Mouse (Mus musculus) midbrain, embryonic 14.5 days (tissue): ENCODE data around the gene Cd247. TPM values are rescaled to one million over a fixed set of nuclear protein-coding genes. Genes with fewer than 3 reads are reported as not detected.

ENCODE experiments used
- ATAC-seq: fragments of 200-750 bp; cut with Nextera tagmentation; 2 replicates; pipeline ENCODE4 v1.8.0; 2017; ENCODE audit warnings: moderate number of reproducible peaks, moderate library complexity; ENCODE audit not compliant: low FRiP score, low TSS enrichment
- DNase-seq: peaks from one replicate; pipeline ENCODE4 v3.0.0-alpha.2; 2015
- H3K27ac ChIP-seq: fragments of 300-500 bp; sonication (generic); replicated peaks from 2 replicates; pipeline ENCODE4 v1.5.1; 2014; ENCODE audit warnings: mild to moderate bottlenecking, low read depth, low read length, moderate library complexity
- H3K27me3 ChIP-seq: fragments of 300-500 bp; sonication (generic); 2 replicates; pipeline ENCODE4 v1.6.1; 2014; ENCODE audit warnings: low read length, control low read depth, mixed read lengths; ENCODE audit not compliant: control insufficient read depth, insufficient read depth
- H3K36me3 ChIP-seq: fragments of 300-500 bp; sonication (generic); 2 replicates; pipeline ENCODE4 v1.6.1; 2014; ENCODE audit warnings: low read length, control low read depth; ENCODE audit not compliant: control insufficient read depth, insufficient read depth
- H3K4me1 ChIP-seq: fragments of 300-500 bp; sonication (generic); 2 replicates; pipeline ENCODE4 v1.6.1; 2014; ENCODE audit warnings: mild to moderate bottlenecking, antibody characterized with exemption, low read length, control low read depth; ENCODE audit not compliant: control insufficient read depth, insufficient read depth
- H3K4me2 ChIP-seq: fragments of 300-500 bp; sonication (generic); 2 replicates; pipeline ENCODE4 v1.6.1; 2014; ENCODE audit warnings: mild to moderate bottlenecking, low read length, moderate library complexity
- H3K4me3 ChIP-seq: fragments of 300-500 bp; sonication (generic); replicated peaks from 2 replicates; pipeline ENCODE4 v1.5.1; 2014; ENCODE audit warnings: low read depth, low read length
- H3K9ac ChIP-seq: fragments of 300-500 bp; sonication (generic); replicated peaks from 2 replicates; pipeline ENCODE4 v1.6.1; 2014; ENCODE audit warnings: mild to moderate bottlenecking, low read length, moderate library complexity
- H3K9me3 ChIP-seq: fragments of 300-500 bp; sonication (generic); 2 replicates; pipeline ENCODE4 v1.6.1; 2016; ENCODE audit warnings: low read length, control low read depth, mixed read lengths; ENCODE audit not compliant: control insufficient read depth
- WGBS: fragments of 180-500 bp; shearing (Covaris S2); extraction: QIAGEN DNeasy Blood & Tissue Kit; methylation state at CpG from one replicate; pipeline ENCODE4 v1.1.7; 2014; 5-methylcytosine and 5-hydroxymethylcytosine counted together
- polyA plus RNA-seq: library from polyadenylated mRNA; unstranded; fragments of >200 nt; fragmentation: Nextera tagmentation; extraction: Ambion mirVana; gene quantifications from 2 replicates; pipeline ENCODE4 v1.2.1, GENCODE M21; 2014

Cd247 gene
- polyA plus RNA-seq, 1 experiment from 2014 or later: 2.1 TPM

DNA sequence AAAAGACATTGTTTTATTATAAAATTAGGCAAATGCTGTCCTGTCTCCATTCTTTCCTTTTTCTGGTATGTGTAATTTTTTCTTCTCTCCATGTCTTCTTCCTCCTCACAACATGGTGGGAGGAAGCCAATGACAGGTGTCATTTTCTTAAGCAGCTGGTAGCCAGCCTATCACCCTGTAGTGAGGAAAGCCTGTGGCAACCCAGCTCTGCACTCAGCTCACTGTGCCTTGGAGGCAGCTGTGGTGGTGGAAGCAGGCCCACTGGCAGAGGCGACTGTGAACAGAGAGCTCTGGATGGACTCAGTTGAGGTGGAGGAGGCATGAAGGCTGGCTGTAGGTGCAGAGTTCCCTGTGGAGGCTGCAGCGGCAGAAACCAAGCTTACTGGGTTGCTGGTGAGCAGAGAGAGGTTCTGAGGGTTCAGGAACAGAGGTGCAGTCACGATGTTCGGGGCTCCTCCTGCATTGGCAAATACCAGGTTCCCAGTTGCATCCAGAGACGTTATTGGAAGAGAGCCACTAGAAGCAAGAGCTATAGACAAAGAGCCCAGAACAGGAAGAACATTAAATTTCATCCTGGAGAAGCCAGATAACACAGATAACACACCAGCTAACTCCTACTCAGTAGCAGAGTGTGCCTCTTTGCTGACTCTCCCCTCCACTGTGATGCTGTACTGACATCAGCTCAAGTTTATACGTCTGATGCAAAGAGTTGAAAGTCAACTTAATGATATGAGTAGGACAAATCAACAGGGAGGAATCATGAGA, 87.2 kb downstream of the Cd247 start:
- ATAC-seq (no peak), DNase-seq (no peak)
- no peak overlapping the region for H3K4me3 ChIP-seq
- peaks cover 53% of the 10 kb centered on the region for H3K36me3 ChIP-seq
- H3K4me2 ChIP-seq: no peak overlapping the region
- H3K4me1 ChIP-seq: no peaks in the 10 kb centered on the region
- no peaks in the 10 kb centered on the region for H3K9me3 ChIP-seq
- no peak overlapping the region for H3K27ac ChIP-seq
- H3K9ac ChIP-seq: no peak overlapping the region
- 89% methylated on average over 6 of the region's 6 CpGs for WGBS
- no peaks in the 10 kb centered on the region for H3K27me3 ChIP-seq

DNA sequence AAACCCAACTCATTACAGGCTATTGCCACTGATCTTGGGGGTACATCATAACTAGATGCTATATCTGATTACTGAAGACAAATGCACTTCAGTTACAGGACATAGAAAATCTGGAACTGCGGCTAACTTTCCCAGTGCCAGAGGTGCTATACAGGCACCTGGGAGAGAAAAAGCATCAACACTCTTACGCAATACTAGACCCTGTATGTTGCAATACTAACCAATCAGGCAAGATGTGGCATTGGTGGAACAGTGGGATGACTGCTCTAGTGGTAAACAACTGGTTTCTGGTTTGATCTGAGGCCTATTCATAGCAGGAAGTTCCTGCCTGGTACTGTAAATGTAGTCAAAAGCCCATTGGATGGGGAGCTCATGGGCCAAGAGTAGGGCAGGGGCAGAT, 90.3 kb downstream of the Cd247 start:
- Histone ChIP-seq H3K27ac (no peak overlapping the region), H3K27me3 (no peaks in the 10 kb centered on the region), H3K4me2 (no peak overlapping the region), H3K9ac (no peak overlapping the region), H3K4me1 (no peaks in the 10 kb centered on the region), H3K36me3 (peaks cover 59% of the 10 kb centered on the region), H3K4me3 (no peak overlapping the region), H3K9me3 (no peaks in the 10 kb centered on the region)
- ATAC-seq (no peak), DNase-seq (no peak)
- 99% methylated on average over 2 of the region's 2 CpGs for WGBS

DNA sequence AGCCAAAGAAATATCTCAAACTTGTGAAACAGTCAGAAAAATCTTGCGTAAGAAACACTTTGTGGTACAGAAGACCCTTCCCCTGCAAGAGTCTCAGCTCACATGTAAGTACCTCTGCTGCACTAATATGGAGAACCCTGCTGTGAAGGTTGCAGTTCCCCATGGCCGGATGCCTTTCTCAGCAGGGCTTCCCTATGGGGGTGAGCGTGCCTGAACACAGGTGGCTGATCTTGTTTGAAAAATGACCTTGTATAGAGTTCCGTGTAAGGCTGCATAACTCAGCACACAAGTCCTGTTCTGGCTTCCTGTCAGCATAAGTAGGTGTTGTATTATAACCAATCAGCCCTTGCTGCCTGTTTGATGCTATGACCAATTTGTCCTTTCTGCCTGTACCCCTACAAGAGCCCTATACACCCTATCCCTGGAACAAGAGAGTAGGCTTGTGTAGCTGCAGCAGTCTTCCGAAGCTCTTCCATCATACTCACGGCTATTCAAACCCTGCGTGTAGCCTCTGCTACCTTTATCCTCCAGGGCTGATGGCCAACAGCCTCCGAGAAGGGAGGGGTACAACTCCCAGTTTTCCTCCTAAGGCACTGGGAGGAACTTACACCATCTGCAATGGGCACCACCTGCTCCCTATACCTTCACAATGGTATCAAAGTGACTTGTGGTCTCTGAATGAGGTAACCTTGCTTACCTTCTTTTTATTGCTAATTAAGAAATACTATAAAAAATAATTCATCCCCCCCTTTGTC, 93.8 kb downstream of the Cd247 start:
- Histone ChIP-seq H3K9me3 (no peaks in the 10 kb centered on the region), H3K4me3 (no peak overlapping the region), H3K27me3 (no peaks in the 10 kb centered on the region), H3K4me1 (no peaks in the 10 kb centered on the region), H3K27ac (no peak overlapping the region), H3K9ac (no peak overlapping the region), H3K4me2 (no peak overlapping the region), H3K36me3 (peaks cover 34% of the 10 kb centered on the region)
- DNase-seq: no peak
- no peak for ATAC-seq
- 69% methylated on average over 8 of the region's 8 CpGs for WGBS

DNA sequence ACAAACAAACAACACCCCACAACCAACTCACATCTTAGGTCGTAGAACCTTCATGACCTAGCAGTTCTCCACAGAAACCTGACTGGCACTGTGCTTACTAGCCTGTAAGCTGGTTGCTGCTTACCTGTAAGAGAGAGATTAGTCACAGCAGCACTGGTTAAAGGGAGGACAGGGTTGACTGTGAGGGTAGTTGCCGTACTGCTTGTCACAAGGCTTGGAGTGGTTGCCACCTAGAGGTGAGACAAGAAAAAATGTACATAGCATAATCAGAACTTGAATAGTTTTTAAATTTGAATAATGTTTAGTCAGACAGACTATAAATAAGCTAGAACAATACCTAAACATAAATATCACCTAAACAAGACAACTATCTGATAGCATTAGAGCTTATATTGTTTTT, 103.2 kb downstream of the Cd247 start:
- Histone ChIP-seq H3K4me1 (no peaks in the 10 kb centered on the region), H3K4me3 (no peak overlapping the region), H3K4me2 (no peak overlapping the region), H3K9me3 (no peaks in the 10 kb centered on the region), H3K9ac (no peak overlapping the region), H3K27ac (no peak overlapping the region), H3K27me3 (no peaks in the 10 kb centered on the region), H3K36me3 (peaks cover 55% of the 10 kb centered on the region)
- DNase-seq: peak; percentile 19
- WGBS: 83% methylated on average over 2 of the region's 2 CpGs
- no peak for ATAC-seq

DNA sequence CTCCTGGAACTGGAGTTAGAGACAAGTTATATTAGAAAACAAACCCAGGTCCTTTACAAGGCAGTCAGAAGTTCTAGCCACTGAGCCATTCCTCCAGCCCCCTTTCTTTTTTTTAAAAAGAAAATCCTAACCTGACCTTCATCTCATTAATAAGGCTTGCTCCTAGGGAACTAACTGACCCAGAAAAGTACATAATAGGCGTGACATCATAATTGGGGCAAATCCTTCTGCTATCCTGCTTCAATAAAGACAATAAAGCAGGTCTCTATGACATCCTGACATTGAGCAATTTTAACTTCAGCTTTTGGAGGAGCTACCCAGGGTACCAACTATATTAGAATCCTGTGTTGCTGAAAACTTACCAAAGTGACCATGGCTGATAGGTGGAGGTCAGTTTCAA, 115.1 kb downstream of the Cd247 start:
- Histone ChIP-seq H3K36me3 (peaks cover 57% of the 10 kb centered on the region), H3K27ac (no peak overlapping the region), H3K9ac (no peak overlapping the region), H3K4me2 (no peak overlapping the region), H3K27me3 (no peaks in the 10 kb centered on the region), H3K4me1 (no peaks in the 10 kb centered on the region), H3K4me3 (no peak overlapping the region), H3K9me3 (no peaks in the 10 kb centered on the region)
- DNase-seq (no peak), ATAC-seq (no peak)
- WGBS: 76% methylated on average over 1 of the region's 1 CpGs

DNA sequence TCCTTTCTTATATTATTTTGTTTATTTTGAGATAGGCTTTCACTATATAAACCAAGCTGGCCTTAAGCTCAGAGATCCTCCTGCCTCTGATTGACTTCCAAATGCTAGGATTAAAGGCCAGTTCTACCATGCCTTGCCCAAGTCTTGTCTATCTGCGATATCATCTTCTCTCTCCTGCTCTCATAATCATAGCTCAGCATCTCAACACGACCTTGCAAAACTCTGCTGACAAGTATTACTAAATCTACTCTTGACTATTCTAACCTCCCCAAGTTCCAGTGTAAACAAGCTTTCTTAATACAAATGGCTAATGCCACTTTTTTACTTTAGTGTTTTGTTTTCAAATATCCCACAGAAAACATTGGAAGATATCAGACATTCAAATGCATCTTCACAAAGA, 119.7 kb downstream of the Cd247 start:
- no peak overlapping the region for H3K9ac ChIP-seq
- H3K4me1 ChIP-seq: no peaks in the 10 kb centered on the region
- no peak overlapping the region for H3K4me3 ChIP-seq
- no peak for ATAC-seq
- H3K36me3 ChIP-seq: peaks cover 51% of the 10 kb centered on the region
- WGBS: 95% methylated on average over 2 of the region's 2 CpGs
- H3K4me2 ChIP-seq: no peak overlapping the region
- H3K27me3 ChIP-seq: no peaks in the 10 kb centered on the region
- no peak for DNase-seq
- no peaks in the 10 kb centered on the region for H3K9me3 ChIP-seq
- no peak overlapping the region for H3K27ac ChIP-seq

DNA sequence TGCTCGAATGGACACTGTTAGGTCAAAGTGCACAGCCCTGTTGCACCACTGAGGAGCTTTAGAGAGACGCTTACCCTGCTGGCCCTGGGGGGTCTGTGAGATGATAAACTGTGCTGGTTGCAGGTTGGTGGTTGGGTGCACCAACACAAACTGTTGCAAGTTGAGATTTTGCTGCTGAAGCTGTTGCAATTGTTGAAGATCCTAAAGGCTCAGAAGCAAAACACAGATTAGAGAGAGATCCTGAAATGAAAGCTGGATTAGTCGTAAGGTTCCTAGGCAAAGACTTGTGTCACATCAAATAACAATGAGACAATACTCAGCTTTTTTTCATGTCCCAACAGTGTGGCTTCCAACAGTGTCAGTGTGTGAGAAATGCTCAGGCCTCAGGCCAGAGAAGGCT, 120.3 kb downstream of the Cd247 start:
- ATAC-seq (no peak), DNase-seq (no peak)
- WGBS: 58% methylated on average over 3 of the region's 3 CpGs
- no peak overlapping the region for H3K9ac ChIP-seq
- H3K27ac ChIP-seq: no peak overlapping the region
- H3K4me1 ChIP-seq: no peaks in the 10 kb centered on the region
- H3K4me3 ChIP-seq: no peak overlapping the region
- no peaks in the 10 kb centered on the region for H3K9me3 ChIP-seq
- no peaks in the 10 kb centered on the region for H3K27me3 ChIP-seq
- H3K4me2 ChIP-seq: no peak overlapping the region
- H3K36me3 ChIP-seq: peaks cover 46% of the 10 kb centered on the region

DNA sequence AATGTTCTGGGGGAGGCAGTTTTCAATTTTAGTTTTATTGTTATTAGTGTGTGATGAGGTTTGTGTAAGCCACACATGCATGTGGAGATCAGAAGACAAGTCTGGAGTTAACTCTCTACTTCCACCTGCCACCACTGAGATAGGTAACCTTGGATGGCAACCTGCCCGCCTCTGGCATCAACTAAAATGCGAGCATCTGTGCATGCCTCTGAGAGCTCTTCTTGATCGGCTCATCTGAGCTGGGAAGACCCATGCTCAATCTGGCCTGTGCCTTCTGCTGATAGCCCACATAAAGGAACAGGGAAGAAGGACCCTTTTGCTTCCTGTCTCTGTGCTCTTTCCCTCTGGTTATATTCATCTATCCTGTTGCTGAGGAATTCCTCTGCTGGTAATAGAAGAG, 121.0 kb downstream of the Cd247 start:
- WGBS: 88% methylated on average over 3 of the region's 3 CpGs
- no peak for ATAC-seq
- Histone ChIP-seq H3K27ac (no peak overlapping the region), H3K4me1 (peaks cover 4% of the 10 kb centered on the region), H3K4me2 (no peak overlapping the region), H3K9ac (no peak overlapping the region), H3K9me3 (no peaks in the 10 kb centered on the region), H3K4me3 (no peak overlapping the region), H3K36me3 (peaks cover 39% of the 10 kb centered on the region), H3K27me3 (no peaks in the 10 kb centered on the region)
- no peak for DNase-seq
